Mouse (Mus musculus): ENCODE data around the gene Gatad2b. TPM values are rescaled to one million over a fixed set of nuclear protein-coding genes. Genes with fewer than 3 reads are reported as not detected.
"Not testable (repeated sequence)": the region's sequence is repeated elsewhere in the genome, so short reads cannot be mapped to it uniquely, and the experiment has no call there.

The Gatad2b gene
- polyA plus RNA-seq, 1 experiment from 2014 or later: 19.4 TPM

DNA sequence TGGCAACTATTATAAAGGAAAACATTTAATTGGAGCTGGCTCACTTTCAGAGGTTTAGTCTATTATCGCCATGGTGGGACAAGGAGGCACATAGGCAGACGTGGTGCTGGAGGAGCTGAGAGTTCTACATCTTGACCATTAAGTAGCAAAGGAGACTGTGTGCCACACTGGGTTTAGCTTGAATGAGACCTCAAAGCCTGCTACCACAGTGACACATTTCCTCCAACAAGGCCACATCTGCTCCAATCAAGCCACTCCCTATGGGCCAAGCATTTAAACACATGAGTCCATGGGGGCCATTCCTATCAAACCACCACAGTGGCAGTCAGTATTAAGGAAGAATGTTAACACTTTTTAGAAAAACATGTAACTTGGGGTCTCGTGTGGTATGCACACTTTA is 45.2 kb downstream of the Gatad2b start:
- Histone ChIP-seq H3K36me3 (peaks cover 14% of the 10 kb centered on the region), H3K27me3 (no peaks in the 10 kb centered on the region), H3K9ac (no peak overlapping the region), H3K9me3 (no peaks in the 10 kb centered on the region), H3K4me2 (replicated peaks) (no peak overlapping the region), H3K4me3 (no peak overlapping the region), H3K27ac (no peak overlapping the region), H3K4me1 (peaks cover 7% of the 10 kb centered on the region; the same call in 1 of the 2 replicates)
- ATAC-seq (ENCODE audit: low FRiP score, low read depth): no peak
- 66% methylated on average over 3 of the region's 3 CpGs for WGBS

DNA sequence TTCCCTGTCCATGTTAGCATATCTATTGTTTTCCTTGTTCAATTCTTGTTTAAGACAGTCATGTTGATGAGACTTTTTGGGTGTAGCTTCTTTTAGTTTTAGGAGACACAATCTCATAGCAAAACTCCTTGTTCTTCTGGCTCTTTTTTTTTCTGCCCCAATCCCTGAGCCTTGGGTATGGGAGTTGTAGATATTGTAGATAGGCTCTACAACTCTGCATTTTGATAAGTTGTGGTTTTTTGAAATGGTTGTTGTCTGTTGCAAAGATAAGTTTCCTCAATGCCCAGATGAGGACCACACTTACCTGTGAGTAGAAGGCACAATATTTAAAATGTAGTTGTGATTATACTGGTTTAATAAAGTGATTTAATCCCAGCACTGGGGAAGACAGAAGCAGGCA is 47.2 kb downstream of the Gatad2b start:
- no peak overlapping the region for H3K4me2 ChIP-seq (replicated peaks)
- H3K9me3 ChIP-seq: no peaks in the 10 kb centered on the region

DNA sequence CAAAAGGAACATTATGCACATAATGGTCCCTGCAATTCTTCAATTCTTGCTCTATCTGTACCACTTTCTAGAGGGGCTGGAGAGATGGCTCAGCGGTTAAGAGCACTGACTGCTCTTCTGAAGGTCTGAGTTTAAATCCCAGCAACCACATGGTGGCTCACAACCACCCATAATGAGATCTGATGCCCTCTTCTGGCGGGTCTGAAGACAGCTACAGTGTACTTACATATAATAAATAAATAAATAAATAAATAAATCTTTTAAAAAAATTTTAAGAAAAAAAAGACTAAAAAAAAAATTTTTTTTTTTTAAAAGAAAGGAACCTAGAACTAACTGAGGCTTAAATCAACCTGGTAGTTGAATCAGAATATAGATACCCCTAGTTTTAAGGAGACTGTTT is 49.9 kb downstream of the Gatad2b start:
- H3K9ac ChIP-seq; H3K27ac ChIP-seq; H3K4me2 ChIP-seq (replicated peaks); H3K27me3 ChIP-seq; H3K4me3 ChIP-seq; ATAC-seq (ENCODE audit: low FRiP score, low read depth); H3K4me1 ChIP-seq; H3K9me3 ChIP-seq: not testable (repeated sequence)
- H3K36me3 ChIP-seq: peaks cover 45% of the 10 kb centered on the region
- 62% methylated on average over 2 of the region's 2 CpGs for WGBS

More for the DNA sequence above, 47.2 kb downstream of the Gatad2b start:
- no peaks in the 10 kb centered on the region for H3K27me3 ChIP-seq
- no peak overlapping the region for H3K4me3 ChIP-seq
- H3K4me1 ChIP-seq: peaks cover 7% of the 10 kb centered on the region; the same call in 1 of the 2 replicates
- H3K9ac ChIP-seq: no peak overlapping the region
- no peak overlapping the region for H3K27ac ChIP-seq
- no peak for ATAC-seq (ENCODE audit: low FRiP score, low read depth)
- peaks cover 22% of the 10 kb centered on the region for H3K36me3 ChIP-seq

DNA sequence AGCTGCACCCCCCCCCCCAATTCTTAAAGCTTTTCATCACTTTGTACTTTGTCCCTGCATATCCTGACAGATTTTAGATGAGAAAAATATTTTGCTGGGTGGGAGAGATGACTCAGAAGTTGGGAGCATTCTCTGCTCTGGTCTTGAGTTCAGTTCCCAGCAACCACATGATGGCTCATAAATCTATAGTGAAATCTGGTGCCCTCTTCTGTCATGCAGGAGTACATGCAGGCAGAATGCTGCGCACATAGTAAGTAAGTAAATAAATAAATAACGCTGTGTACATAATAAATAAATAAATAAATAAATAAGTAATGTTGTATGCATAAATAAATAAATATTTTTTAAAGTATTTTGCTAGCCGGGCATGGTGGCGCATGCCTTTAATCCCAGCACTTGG is 54.9 kb downstream of the Gatad2b start:
- no peak for ATAC-seq (ENCODE audit: low FRiP score, low read depth)
- Histone ChIP-seq H3K4me3 (no peak overlapping the region), H3K4me1 (no peaks in the 10 kb centered on the region), H3K27me3 (no peaks in the 10 kb centered on the region), H3K27ac (no peak overlapping the region), H3K9me3 (no peaks in the 10 kb centered on the region), H3K9ac (no peak overlapping the region), H3K4me2 (replicated peaks) (no peak overlapping the region), H3K36me3 (peaks cover 67% of the 10 kb centered on the region)
- WGBS: 96% methylated on average over 4 of the region's 4 CpGs

DNA sequence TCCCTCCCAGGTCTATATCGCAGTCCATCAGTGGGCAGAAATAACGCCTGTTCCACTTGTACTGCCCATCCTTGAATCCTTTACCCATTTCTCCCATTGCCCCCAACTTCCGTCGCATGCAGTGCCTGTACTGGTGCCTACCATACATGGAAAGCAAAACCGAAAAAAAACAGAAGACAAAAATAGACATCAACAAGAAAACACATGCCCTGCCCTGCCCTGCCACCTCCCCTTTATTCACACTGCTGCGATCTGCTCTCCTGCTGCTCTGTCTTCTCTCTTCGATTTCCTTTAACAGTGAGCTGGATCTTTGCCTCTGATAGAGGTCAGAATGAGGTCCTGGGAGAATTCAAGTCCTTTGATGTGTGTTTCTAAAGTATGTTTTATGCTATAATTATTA is 65.0 kb downstream of the Gatad2b start:
- H3K9ac ChIP-seq: no peak overlapping the region
- ATAC-seq (ENCODE audit: low FRiP score, low read depth): no peak
- no peak overlapping the region for H3K4me3 ChIP-seq
- H3K4me1 ChIP-seq: no peaks in the 10 kb centered on the region
- H3K9me3 ChIP-seq: no peaks in the 10 kb centered on the region
- no peak overlapping the region for H3K27ac ChIP-seq
- H3K27me3 ChIP-seq: no peaks in the 10 kb centered on the region
- H3K36me3 ChIP-seq: peaks cover 88% of the 10 kb centered on the region
- no peak overlapping the region for H3K4me2 ChIP-seq (replicated peaks)
- WGBS: 94% methylated on average over 7 of the region's 7 CpGs

DNA sequence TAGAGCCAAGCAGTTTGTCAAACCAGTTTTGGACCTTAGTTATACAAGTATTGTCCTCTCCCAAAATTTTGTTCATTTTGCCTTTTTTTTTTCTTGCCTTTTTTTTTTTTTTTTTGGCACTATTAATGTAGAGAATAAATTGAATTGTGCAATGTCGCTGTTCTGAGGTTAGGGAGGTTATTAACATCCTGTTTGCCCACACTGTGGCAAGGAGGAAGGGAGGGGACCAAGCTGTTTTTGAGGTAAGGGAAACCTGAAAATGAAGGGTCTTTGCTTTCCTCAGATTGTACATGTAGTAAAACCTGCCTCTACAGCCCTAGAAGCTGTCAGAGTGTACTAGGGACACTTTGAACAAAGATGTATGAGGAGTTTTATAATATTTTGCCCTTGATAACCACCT is 66.3 kb downstream of the Gatad2b start:
- Histone ChIP-seq H3K27me3 (no peaks in the 10 kb centered on the region), H3K9ac (no peak overlapping the region), H3K4me3 (no peak overlapping the region), H3K4me1 (no peaks in the 10 kb centered on the region), H3K27ac (no peak overlapping the region), H3K4me2 (replicated peaks) (no peak overlapping the region), H3K36me3 (peaks cover 81% of the 10 kb centered on the region), H3K9me3 (no peaks in the 10 kb centered on the region)
- WGBS: 95% methylated on average over 1 of the region's 1 CpGs
- ATAC-seq (ENCODE audit: low FRiP score, low read depth): no peak

DNA sequence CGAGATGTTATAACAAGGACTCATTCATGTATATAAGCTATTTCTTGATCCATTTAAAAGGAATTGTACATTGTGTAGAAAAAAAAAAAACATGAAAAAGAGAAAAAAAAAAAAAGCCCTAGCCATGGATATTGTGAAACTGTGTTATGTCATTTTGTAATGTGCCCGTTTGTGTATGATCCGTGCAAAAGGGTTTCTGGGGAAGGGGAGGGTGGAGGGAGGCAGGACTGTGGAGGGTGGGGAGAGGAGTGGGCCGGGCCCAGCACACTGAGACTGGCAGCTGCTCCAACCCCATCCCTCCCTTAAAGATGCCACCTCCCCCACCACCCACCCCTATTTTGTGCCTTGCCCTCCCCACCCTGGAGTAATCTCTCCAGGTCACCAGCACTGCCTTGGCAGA is 68.5 kb downstream of the Gatad2b start:
- no peak for ATAC-seq (ENCODE audit: low FRiP score, low read depth)
- Histone ChIP-seq H3K4me1 (no peaks in the 10 kb centered on the region), H3K36me3 (peaks cover 66% of the 10 kb centered on the region), H3K9ac (no peak overlapping the region), H3K4me2 (replicated peaks) (no peak overlapping the region), H3K9me3 (no peaks in the 10 kb centered on the region), H3K4me3 (no peak overlapping the region), H3K27ac (no peak overlapping the region), H3K27me3 (no peaks in the 10 kb centered on the region)
- WGBS: 79% methylated on average over 4 of the region's 4 CpGs

DNA sequence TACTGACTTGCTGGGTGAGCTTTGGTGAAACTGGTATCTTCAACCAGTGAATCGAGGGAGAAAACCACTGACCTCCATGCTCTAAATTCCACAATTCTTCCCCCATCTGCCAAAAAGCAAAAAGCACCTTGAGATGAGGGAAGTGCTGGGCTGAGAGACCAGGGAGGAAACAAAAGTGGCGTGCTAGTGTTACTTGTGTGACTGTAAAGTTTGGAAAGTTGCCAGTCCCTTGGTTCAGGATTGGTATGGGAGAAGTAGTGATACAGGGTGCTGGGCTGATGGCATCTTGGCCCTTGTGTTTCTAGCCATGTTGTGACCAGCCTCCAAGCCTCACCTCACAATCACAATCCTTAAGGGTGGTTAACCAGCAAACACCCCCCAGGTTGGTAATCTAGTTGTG is 69.4 kb downstream of the Gatad2b start:
- Histone ChIP-seq H3K9ac (no peak overlapping the region), H3K4me1 (no peaks in the 10 kb centered on the region), H3K4me3 (no peak overlapping the region), H3K9me3 (no peaks in the 10 kb centered on the region), H3K36me3 (peaks cover 57% of the 10 kb centered on the region), H3K27me3 (no peaks in the 10 kb centered on the region), H3K27ac (no peak overlapping the region), H3K4me2 (replicated peaks) (no peak overlapping the region)
- WGBS: 87% methylated on average over 2 of the region's 2 CpGs
- no peak for ATAC-seq (ENCODE audit: low FRiP score, low read depth)

DNA sequence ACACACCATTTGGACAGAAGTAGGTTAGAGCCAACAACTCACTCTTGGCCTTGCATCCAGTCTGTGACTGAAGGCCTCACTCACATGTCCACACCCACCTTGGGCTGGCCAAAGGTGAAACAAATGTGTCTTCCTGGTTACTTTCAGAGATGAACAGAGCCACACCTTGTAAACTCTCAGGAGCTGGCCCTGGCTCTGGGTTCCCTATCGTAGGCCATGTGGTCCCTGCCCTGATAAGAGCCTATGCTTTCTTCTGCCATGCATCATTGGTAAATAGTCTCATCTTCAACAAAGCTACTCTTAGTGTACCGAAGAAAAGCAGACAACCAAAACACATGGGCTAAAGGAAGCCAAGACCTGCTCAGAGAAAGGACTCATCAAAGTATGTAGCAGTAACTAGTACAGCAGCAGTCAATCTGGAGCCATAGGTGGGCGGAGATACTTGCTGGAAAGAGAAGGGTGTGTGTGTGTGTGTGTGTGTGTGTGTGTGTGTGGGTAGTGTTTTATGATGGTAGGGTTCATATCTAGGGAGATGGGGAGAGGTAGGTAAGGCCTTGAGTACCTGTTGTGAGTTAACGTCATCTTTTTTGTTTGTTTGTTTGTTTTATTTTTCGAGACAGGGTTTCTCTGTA is 74.1 kb downstream of the Gatad2b start:
- no peak for ATAC-seq (ENCODE audit: low FRiP score, low read depth)
- no peak overlapping the region for H3K4me3 ChIP-seq
- WGBS: 94% methylated on average over 5 of the region's 5 CpGs

DNA sequence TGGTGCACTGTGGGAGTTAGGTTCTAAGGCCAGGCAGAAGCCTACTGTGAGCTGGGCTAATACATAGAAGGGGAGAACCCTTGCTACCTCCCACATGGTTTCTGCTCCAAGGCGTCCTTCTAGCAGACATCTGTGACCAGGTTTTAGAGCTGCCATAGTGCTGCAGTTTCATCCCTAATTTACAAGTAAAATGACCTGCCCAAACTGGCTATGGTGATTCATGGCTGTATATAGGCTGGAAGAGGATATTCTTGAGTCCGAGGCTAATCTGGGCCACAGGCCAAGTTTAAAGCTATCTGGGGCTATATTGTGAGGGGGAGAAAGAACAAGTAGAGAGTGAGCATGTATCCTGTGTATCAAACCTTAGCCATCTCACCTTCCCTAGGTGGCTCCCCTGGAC is 76.1 kb downstream of the Gatad2b start:
- H3K9ac ChIP-seq: no peak overlapping the region
- no peak overlapping the region for H3K4me2 ChIP-seq (replicated peaks)
- H3K4me3 ChIP-seq: no peak overlapping the region
- no peaks in the 10 kb centered on the region for H3K9me3 ChIP-seq
- no peak overlapping the region for H3K27ac ChIP-seq
- H3K27me3 ChIP-seq: no peaks in the 10 kb centered on the region
- H3K36me3 ChIP-seq: peaks cover 7% of the 10 kb centered on the region
- H3K4me1 ChIP-seq: no peaks in the 10 kb centered on the region
- ATAC-seq (ENCODE audit: low FRiP score, low read depth): no peak
- 66% methylated on average over 2 of the region's 2 CpGs for WGBS

More for the DNA sequence above, 74.1 kb downstream of the Gatad2b start:
- Histone ChIP-seq H3K9ac (no peak overlapping the region), H3K27ac (no peak overlapping the region), H3K9me3 (no peaks in the 10 kb centered on the region), H3K4me2 (replicated peaks) (no peak overlapping the region), H3K4me1 (no peaks in the 10 kb centered on the region), H3K27me3 (no peaks in the 10 kb centered on the region), H3K36me3 (peaks cover 18% of the 10 kb centered on the region)

DNA sequence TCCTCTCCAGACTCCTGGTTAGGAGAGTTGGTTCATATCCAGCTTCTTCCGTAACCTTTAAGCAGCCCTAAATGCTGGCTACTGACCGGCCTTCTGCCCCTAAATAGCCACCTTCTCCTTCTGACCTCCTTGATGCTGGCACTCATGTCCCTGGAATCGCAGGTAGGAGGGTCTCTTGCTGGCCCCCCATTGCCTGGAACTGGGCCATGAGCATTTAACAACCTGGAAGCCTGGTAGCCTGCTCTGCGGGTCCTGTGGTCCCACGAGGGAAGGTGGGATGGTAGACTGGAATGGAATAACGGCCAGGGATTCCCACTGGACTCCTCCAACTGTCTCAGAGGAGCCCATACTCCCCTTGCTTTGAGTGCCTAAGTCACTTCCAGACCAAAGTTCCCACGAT is 78.9 kb downstream of the Gatad2b start:
- no peaks in the 10 kb centered on the region for H3K36me3 ChIP-seq
- H3K9me3 ChIP-seq: no peaks in the 10 kb centered on the region
- H3K4me2 ChIP-seq (replicated peaks): no peak overlapping the region
- no peak overlapping the region for H3K27ac ChIP-seq
- 0 out of 2 replicates have a peak, but pooled peaks cover 3% of the 10 kb centered on the region for H3K4me1 ChIP-seq
- H3K4me3 ChIP-seq: no peak overlapping the region
- no peak for ATAC-seq (ENCODE audit: low FRiP score, low read depth)
- H3K9ac ChIP-seq: no peak overlapping the region
- WGBS: 64% methylated on average over 7 of the region's 7 CpGs
- H3K27me3 ChIP-seq: no peaks in the 10 kb centered on the region

DNA sequence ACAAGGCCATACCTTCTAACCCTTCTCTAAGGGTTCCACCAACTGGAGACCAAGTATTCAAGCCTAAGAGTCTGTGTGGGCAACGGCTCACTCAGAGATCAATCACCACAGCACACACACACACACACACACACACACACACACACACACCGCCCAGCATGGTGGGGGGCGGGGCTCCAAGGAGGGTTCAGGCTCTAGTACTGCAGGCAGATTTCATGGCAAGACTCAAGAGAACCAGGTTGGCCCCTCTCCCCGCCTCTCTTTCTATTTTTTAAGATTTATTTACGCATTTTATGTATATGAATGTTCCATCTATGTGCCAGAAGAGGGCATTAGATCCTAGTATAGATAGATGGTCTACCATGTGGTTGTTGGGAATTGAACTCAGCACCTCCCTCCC is 79.8 kb downstream of the Gatad2b start:
- no peak overlapping the region for H3K9ac ChIP-seq
- no peak overlapping the region for H3K4me3 ChIP-seq
- H3K36me3 ChIP-seq: no peaks in the 10 kb centered on the region
- no peaks in the 10 kb centered on the region for H3K9me3 ChIP-seq
- ATAC-seq (ENCODE audit: low FRiP score, low read depth): no peak
- H3K4me1 ChIP-seq: 0 out of 2 replicates have a peak, but pooled peaks cover 3% of the 10 kb centered on the region
- no peaks in the 10 kb centered on the region for H3K27me3 ChIP-seq
- H3K4me2 ChIP-seq (replicated peaks): no peak overlapping the region
- H3K27ac ChIP-seq: no peak overlapping the region
- WGBS: 61% methylated on average over 5 of the region's 5 CpGs

DNA sequence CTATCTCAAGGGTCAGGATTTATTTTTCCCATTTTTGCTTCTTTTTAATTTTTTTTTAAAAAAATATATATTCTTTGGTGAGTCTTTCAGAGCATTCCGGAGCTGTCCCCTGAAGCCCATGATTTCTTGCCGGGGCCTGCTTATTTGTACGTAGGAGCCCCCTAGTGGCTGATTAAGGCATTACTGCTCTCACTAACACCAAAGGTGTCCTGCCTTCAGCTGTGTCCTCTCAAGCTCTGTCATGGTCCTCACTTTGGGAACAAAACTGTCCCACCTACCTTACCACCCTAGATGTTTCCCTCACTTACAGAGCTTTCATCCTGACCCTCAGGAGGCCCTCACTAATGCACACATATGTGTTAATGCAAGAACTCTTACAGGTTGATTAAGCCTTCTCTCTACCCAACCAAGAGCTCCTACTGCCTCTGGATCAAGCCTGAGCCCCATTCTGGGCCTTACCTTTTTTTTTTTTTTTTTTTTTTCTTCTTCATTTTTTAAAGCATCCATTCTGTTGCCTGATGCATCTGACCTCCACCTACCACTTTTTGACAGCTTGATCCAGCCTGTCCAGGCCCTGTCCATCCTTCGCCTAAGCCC is 80.6 kb downstream of the Gatad2b start:
- WGBS: 25% methylated on average over 4 of the region's 4 CpGs
- H3K36me3 ChIP-seq: no peaks in the 10 kb centered on the region
- ATAC-seq (ENCODE audit: low FRiP score, low read depth): peak; percentile 70
- H3K9ac ChIP-seq: no peak overlapping the region
- no peaks in the 10 kb centered on the region for H3K27me3 ChIP-seq
- H3K4me2 ChIP-seq (replicated peaks): no peak overlapping the region
- 0 out of 2 replicates have a peak, but pooled peaks cover 3% of the 10 kb centered on the region for H3K4me1 ChIP-seq
- H3K27ac ChIP-seq: no peak overlapping the region
- H3K4me3 ChIP-seq: no peak overlapping the region
- no peaks in the 10 kb centered on the region for H3K9me3 ChIP-seq
